Mouse (Mus musculus): ENCODE data around the gene Calhm2. TPM values are rescaled to one million over a fixed set of nuclear protein-coding genes. Genes with fewer than 3 reads are reported as not detected.
"Not testable (repeated sequence)": the region's sequence is repeated elsewhere in the genome, so short reads cannot be mapped to it uniquely, and the experiment has no call there.

Calhm2 gene
- polyA plus RNA-seq, 1 experiment from 2014 or later: 1.9 TPM

DNA sequence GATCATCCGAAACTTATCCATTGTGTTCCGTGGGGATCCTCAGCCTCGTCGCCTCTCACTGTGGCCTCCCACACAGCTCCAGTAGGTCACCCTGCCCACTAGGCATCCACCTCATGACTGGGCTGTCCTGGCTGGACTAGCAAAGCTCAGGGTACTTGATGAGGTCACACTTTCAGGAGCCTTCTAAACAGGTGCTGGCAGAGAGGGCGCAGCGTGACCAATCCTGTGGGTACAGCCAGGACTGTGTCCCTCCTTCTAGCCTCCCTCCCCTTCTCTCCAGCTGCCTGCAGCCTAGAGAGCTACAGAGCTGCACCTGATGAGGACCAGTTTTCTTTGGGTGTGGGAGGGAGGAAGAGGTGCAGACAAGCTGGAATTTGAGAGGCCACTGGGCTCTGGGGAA lies 6.1 kb upstream of the Calhm2 start, which contains the start of gene Calhm1:
Gene Calhm1 (minus strand): TSS at position 101 of the 400 bp plus-strand sequence.
- 92% methylated on average over 6 of the region's 6 CpGs for WGBS

GRCm38 (mm10) chr19:47142438-47142837 lies 4.3 kb upstream of the Calhm2 start:
- H3K36me3 ChIP-seq: no peaks in the 10 kb centered on the region
- H3K4me3 ChIP-seq: no peak overlapping the region
- peaks cover 19% of the 10 kb centered on the region for H3K27me3 ChIP-seq (ENCODE audit: insufficient read depth, poor library complexity, severe bottlenecking)
- no peak for DNase-seq (ENCODE audit: low spot score)
- H3K9me3 ChIP-seq: no peaks in the 10 kb centered on the region
- no peak overlapping the region for H3K27ac ChIP-seq
- H3K4me1 ChIP-seq (replicated peaks): peaks cover 19% of the 10 kb centered on the region
- WGBS: 81% methylated on average over 6 of the region's 6 CpGs

More for the DNA sequence above, 6.1 kb upstream of the Calhm2 start, which contains the start of gene Calhm1:
- DNase-seq (ENCODE audit: low spot score): no peak
- peaks cover 3% of the 10 kb centered on the region; the same call in 1 of the 2 replicates for H3K4me1 ChIP-seq (replicated peaks)
- no peak within 1 kb of the TSS for H3K4me3 ChIP-seq
- no peak within 1 kb of the TSS for H3K27ac ChIP-seq
- H3K9me3 ChIP-seq: no peaks in the 10 kb centered on the region
- H3K27me3 ChIP-seq (ENCODE audit: insufficient read depth, poor library complexity, severe bottlenecking): peaks cover 2% of the 10 kb centered on the region; the same call in 1 of the 2 replicates
- H3K36me3 ChIP-seq: no peaks in the 10 kb centered on the region

GRCm38 (mm10) chr19:47139611-47140010 lies 1.5 kb upstream of the Calhm2 start:
- H3K27me3 ChIP-seq (ENCODE audit: insufficient read depth, poor library complexity, severe bottlenecking): peaks cover 20% of the 10 kb centered on the region
- 42% methylated on average over 7 of the region's 7 CpGs for WGBS
- H3K36me3 ChIP-seq; H3K9me3 ChIP-seq; H3K27ac ChIP-seq; DNase-seq (ENCODE audit: low spot score); H3K4me3 ChIP-seq: not testable (repeated sequence)
- peaks cover 35% of the 10 kb centered on the region for H3K4me1 ChIP-seq (replicated peaks)

DNA sequence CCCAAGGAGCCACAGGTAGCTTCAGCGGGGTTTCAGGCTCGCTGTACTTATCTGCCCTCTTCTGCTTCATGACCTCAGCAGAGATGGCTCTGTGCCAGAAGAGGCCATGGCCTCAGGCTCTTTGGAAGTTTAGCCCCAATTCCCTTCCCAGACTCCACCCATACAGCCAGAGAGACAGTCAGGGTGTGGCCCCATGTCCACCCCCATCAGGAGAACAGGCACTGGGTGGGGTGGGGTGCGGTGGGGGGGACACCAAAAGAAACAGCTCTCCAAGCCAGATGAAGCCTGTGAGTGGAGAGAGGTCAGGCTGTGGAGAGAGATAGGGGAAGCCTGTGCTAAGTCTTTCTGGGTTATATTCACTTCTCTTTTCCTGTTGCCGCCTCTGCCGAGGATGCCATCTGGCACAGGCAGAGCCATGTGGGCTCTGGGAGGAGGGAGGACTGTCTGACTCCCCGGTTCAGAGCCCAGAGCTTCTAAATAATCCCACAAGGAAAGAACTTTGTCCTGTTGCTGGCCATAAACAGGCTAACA lies 978 bp downstream of the Calhm2 start:
- Histone ChIP-seq H3K36me3 (peaks cover 14% of the 10 kb centered on the region), H3K9me3 (no peaks in the 10 kb centered on the region), H3K4me1 (replicated peaks) (peaks cover 32% of the 10 kb centered on the region), H3K27me3 (ENCODE audit: insufficient read depth, poor library complexity, severe bottlenecking) (peaks cover 20% of the 10 kb centered on the region), H3K27ac (peak overlapping the region; percentile 84), H3K4me3 (peak overlapping the region; percentile 45)
- 52% methylated on average over 6 of the region's 6 CpGs for WGBS
- DNase-seq (ENCODE audit: low spot score): no peak

GRCm38 (mm10) chr19:47136170-47136569 lies 1.9 kb downstream of the Calhm2 start:
- 88% methylated on average over 5 of the region's 5 CpGs for WGBS
- peaks cover 32% of the 10 kb centered on the region for H3K4me1 ChIP-seq (replicated peaks)
- peaks cover 24% of the 10 kb centered on the region for H3K36me3 ChIP-seq
- peak overlapping the region; percentile 50; the same call in 1 of the 2 replicates for H3K27ac ChIP-seq
- no peak for DNase-seq (ENCODE audit: low spot score)
- H3K4me3 ChIP-seq: no peak overlapping the region
- H3K9me3 ChIP-seq: no peaks in the 10 kb centered on the region
- H3K27me3 ChIP-seq (ENCODE audit: insufficient read depth, poor library complexity, severe bottlenecking): peaks cover 20% of the 10 kb centered on the region

DNA sequence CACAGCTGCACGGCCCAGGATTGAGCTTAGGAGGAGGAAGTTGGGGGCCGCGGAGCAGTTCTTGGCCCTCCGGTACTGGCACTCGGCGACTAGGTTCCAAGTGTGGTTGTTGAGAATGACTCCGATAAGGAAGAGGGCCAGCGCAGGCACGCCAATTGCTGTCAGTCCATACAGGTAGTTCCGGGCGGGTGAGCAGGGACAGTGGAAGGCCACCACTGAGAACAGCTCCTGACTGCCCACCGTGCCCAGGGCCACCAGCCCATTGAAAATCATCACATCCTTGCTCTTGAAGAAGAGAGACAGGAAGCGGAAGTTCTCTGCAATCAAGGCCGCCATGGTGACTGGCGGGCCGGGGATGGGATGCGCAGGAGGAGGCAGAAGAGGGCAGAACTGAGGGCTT lies 2.5 kb downstream of the Calhm2 start:
- H3K27me3 ChIP-seq (ENCODE audit: insufficient read depth, poor library complexity, severe bottlenecking): peaks cover 20% of the 10 kb centered on the region
- H3K36me3 ChIP-seq: peaks cover 30% of the 10 kb centered on the region
- no peak overlapping the region for H3K4me3 ChIP-seq
- no peak for DNase-seq (ENCODE audit: low spot score)
- H3K4me1 ChIP-seq (replicated peaks): peaks cover 32% of the 10 kb centered on the region
- WGBS: 88% methylated on average over 17 of the region's 17 CpGs
- no peaks in the 10 kb centered on the region for H3K9me3 ChIP-seq
- H3K27ac ChIP-seq: peak overlapping the region; percentile 50; the same call in 1 of the 2 replicates

DNA sequence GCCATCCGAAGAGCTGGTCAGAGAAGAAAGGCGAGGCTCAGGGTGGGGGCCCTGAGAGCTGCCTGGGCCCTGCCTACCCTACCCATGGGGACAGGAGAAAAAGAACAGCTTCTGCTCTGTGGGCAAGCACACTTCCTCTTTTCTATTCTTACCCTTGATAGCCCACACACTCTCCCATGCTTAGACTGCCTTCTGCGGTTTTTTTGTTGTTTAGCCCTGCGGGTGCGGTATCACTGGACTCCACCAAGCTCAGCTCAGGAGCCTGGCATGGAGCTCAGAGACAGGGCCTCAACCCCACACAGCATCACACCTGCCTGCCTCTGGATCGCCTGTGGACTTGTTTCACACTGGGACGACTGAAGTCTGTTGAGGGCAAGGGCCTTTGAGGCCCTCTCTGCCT lies 4.9 kb downstream of the Calhm2 start:
- Histone ChIP-seq H3K4me1 (replicated peaks) (peaks cover 23% of the 10 kb centered on the region), H3K36me3 (peaks cover 54% of the 10 kb centered on the region), H3K27me3 (ENCODE audit: insufficient read depth, poor library complexity, severe bottlenecking) (peaks cover 8% of the 10 kb centered on the region; the same call in 1 of the 2 replicates), H3K9me3 (no peaks in the 10 kb centered on the region), H3K4me3 (no peak overlapping the region), H3K27ac (no peak overlapping the region)
- DNase-seq (ENCODE audit: low spot score): no peak
- WGBS: 93% methylated on average over 7 of the region's 7 CpGs

DNA sequence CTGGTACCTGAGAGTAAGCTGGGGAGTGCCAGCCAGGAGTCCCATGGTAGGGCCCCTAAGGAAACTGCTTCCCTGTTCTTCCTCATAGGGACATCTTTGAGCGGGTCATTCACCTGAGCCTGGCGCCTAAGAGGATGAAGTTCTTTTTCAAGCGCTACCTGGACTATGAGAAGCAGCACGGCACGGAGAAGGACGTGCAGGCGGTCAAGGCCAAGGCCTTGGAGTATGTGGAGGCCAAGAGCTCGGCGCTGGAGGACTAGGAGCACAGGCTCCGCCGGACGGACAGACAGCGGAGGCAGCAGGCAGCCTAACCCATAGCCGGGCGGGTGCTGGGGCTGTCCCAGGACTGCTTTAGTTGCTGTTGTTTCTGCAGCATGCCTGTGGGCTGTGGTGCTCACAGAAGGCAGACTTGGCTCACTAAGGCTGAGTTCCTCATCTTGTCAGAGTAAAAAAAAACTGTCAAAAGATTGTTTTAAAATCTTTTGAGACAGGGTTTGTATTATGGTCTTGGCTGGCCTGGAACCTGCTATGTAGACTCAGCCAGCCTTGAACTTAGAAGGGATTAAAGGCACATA lies 7.5 kb downstream of the Calhm2 start:
- Histone ChIP-seq H3K9me3 (no peaks in the 10 kb centered on the region), H3K4me3 (no peak overlapping the region), H3K27me3 (ENCODE audit: insufficient read depth, poor library complexity, severe bottlenecking) (no peaks in the 10 kb centered on the region), H3K27ac (no peak overlapping the region), H3K4me1 (replicated peaks) (no peaks in the 10 kb centered on the region), H3K36me3 (peaks cover 79% of the 10 kb centered on the region)
- WGBS: 93% methylated on average over 15 of the region's 15 CpGs
- no peak for DNase-seq (ENCODE audit: low spot score)

- H3K4me1 ChIP-seq (replicated peaks): no peaks in the 10 kb centered on the region
- H3K27ac ChIP-seq: no peak overlapping the region
- no peaks in the 10 kb centered on the region for H3K9me3 ChIP-seq
- no peak overlapping the region for H3K4me3 ChIP-seq
- H3K27me3 ChIP-seq (ENCODE audit: insufficient read depth, poor library complexity, severe bottlenecking): no peaks in the 10 kb centered on the region
- no peak for DNase-seq (ENCODE audit: low spot score)
- peaks cover 97% of the 10 kb centered on the region for H3K36me3 ChIP-seq
- 94% methylated on average over 11 of the region's 11 CpGs for WGBS
Measured at GRCm38 (mm10) chr19:47128835-47129234, 9.3 kb downstream of the Calhm2 start.

GRCm38 (mm10) chr19:47128164-47128563 lies 9.9 kb downstream of the Calhm2 start:
- no peak for DNase-seq (ENCODE audit: low spot score)
- Histone ChIP-seq H3K4me3 (no peak overlapping the region), H3K36me3 (peaks cover 100% of the 10 kb centered on the region), H3K4me1 (replicated peaks) (no peaks in the 10 kb centered on the region), H3K27ac (no peak overlapping the region), H3K27me3 (ENCODE audit: insufficient read depth, poor library complexity, severe bottlenecking) (no peaks in the 10 kb centered on the region), H3K9me3 (no peaks in the 10 kb centered on the region)
- WGBS: 96% methylated on average over 10 of the region's 10 CpGs

DNA sequence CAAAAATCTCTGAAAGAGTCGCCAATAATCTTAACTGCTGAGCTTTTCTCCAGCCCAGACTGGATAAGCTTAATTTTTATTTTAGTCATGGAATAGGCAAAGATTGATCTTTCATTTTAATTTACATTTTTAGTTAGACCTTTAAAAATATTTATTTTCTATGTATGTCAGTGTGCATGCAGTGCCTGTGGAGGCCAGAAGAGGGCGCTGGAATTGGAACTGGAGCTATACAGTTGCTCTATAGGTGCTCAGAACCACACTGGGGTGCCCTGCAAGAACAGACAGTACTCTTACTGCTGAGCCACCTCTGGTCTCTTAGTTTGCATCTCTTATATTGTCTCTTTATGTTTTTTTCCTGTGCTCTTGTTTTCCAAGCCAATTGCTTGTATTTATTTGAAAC lies 15.3 kb downstream of the Calhm2 start:
- peak; percentile 40 for DNase-seq (ENCODE audit: low spot score)
- peaks cover 87% of the 10 kb centered on the region for H3K36me3 ChIP-seq
- no peak overlapping the region for H3K4me3 ChIP-seq

GRCm38 (mm10) chr19:47121054-47121453 lies 17.0 kb downstream of the Calhm2 start:
- WGBS: 50% methylated on average over 4 of the region's 4 CpGs
- peaks cover 87% of the 10 kb centered on the region for H3K36me3 ChIP-seq
- DNase-seq (ENCODE audit: low spot score): peak; percentile 16

More for the DNA sequence above, 15.3 kb downstream of the Calhm2 start:
- Histone ChIP-seq H3K27ac (no peak overlapping the region), H3K4me1 (replicated peaks) (no peaks in the 10 kb centered on the region), H3K27me3 (ENCODE audit: insufficient read depth, poor library complexity, severe bottlenecking) (no peaks in the 10 kb centered on the region), H3K9me3 (no peaks in the 10 kb centered on the region)
- 27% methylated on average over 2 of the region's 2 CpGs for WGBS

GRCm38 (mm10) chr19:47118634-47119033 lies 19.5 kb downstream of the Calhm2 start:
- no peaks in the 10 kb centered on the region for H3K9me3 ChIP-seq
- no peaks in the 10 kb centered on the region for H3K4me1 ChIP-seq (replicated peaks)
- WGBS: 83% methylated on average over 2 of the region's 2 CpGs
- peaks cover 86% of the 10 kb centered on the region for H3K36me3 ChIP-seq
- no peak for DNase-seq (ENCODE audit: low spot score)
- no peak overlapping the region for H3K27ac ChIP-seq
- H3K4me3 ChIP-seq: no peak overlapping the region
- no peaks in the 10 kb centered on the region for H3K27me3 ChIP-seq (ENCODE audit: insufficient read depth, poor library complexity, severe bottlenecking)

More at GRCm38 (mm10) chr19:47121054-47121453, 17.0 kb downstream of the Calhm2 start:
- H3K9me3 ChIP-seq: no peaks in the 10 kb centered on the region
- H3K4me1 ChIP-seq (replicated peaks): no peaks in the 10 kb centered on the region
- H3K27ac ChIP-seq: no peak overlapping the region
- no peak overlapping the region for H3K4me3 ChIP-seq
- H3K27me3 ChIP-seq (ENCODE audit: insufficient read depth, poor library complexity, severe bottlenecking): no peaks in the 10 kb centered on the region

All from hindbrain, embryonic 10.5 days (tissue).